In the genomic region with DNA sequence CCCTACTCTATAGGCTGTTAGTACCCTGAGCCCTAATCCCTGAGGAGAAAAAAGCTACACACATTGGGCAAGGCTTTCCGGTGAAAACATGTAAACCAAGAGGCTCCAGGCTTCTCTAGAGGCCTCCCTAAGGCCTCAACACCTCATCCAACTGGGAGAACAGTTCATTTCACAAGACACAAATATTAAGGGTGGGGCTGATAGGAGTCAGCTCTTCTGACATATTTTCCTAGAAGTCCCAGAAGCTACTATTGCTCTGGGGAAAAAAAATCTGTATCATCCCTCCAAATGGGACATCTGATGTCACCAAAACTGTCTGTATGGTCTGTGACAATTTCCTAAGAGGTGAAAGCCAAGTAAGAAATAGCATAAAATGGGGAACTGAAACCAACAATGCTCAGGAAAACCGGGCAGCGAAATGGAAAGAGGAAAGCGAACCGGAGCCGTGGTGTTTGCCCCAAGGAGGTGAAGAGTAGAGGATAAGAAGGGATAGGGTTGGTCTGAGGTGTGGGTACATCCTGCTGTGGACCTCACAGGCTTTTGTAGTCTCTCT, we compare ENCODE assay signal across 22 mouse cellular contexts. TPM values are rescaled to one million over a fixed set of nuclear protein-coding genes. Genes with fewer than 3 reads are reported as not detected.
"Had no signal": no experiment of that assay in that cellular context is flagged by ENCODE, and none has a peak within 500 bp of the region (broad histone marks: within the 10 kb centered on the region; RNA-seq: fewer than 3 reads in every experiment).

No protein-coding gene starts in this region.

- DNase-seq: kidney, adult 11 months; kidney, postnatal 10 days; kidney, postnatal 4 days; liver; liver, embryonic 13.5 days; liver, postnatal 0 days; lung, postnatal 10 days; right cerebral cortex, adult 18-20 months; right cerebral cortex, postnatal 25 days; thymus, adult 18-20 months; thymus, postnatal 14 days had no signal

- H3K4me1 ChIP-seq: limb, embryonic 12.5 days; liver, embryonic 13.5 days; midbrain, embryonic 12.5 days had no signal

- H3K9ac ChIP-seq: limb, embryonic 12.5 days; liver, embryonic 13.5 days; liver, postnatal 0 days; midbrain, embryonic 12.5 days had no signal

- H3K4me2 ChIP-seq: limb, embryonic 12.5 days; liver, embryonic 13.5 days; midbrain, embryonic 12.5 days had no signal

- H3K4me3 ChIP-seq: layer of hippocampus, adult 2 months; limb, embryonic 12.5 days; liver, embryonic 13.5 days; midbrain, embryonic 12.5 days had no signal

- H3K9me3 ChIP-seq: limb, embryonic 12.5 days; liver, embryonic 13.5 days; midbrain, embryonic 12.5 days had no signal

- H3K27ac ChIP-seq: layer of hippocampus, adult 2 months; limb, embryonic 12.5 days; liver, embryonic 13.5 days; midbrain, embryonic 12.5 days had no signal

- H3K27me3 ChIP-seq: limb, embryonic 12.5 days; liver, embryonic 13.5 days; midbrain, embryonic 12.5 days had no signal

- H3K36me3 ChIP-seq: limb, embryonic 12.5 days; liver, embryonic 13.5 days; midbrain, embryonic 12.5 days had no signal

- ATAC-seq: liver, postnatal 0 days; midbrain, embryonic 16.5 days had no signal

RNA-seq across cellular contexts. Expression of a gene that starts 12.8 kb away (rescaled TPM):
- total RNA-seq: layer of hippocampus, adult 2 months; layer of hippocampus, postnatal 10 days; left cerebral cortex, postnatal 36 days; megakaryocyte-erythroid progenitor cell, adult 5-6 weeks had no signal

RNA-seq across cellular contexts. Expression of a gene that starts 15.8 kb away (rescaled TPM):
- total RNA-seq: layer of hippocampus, adult 2 months; layer of hippocampus, postnatal 10 days; left cerebral cortex, postnatal 36 days; megakaryocyte-erythroid progenitor cell, adult 5-6 weeks had no signal
- polyA plus RNA-seq: kidney, embryonic 14.5 days; limb, embryonic 12.5 days; liver, embryonic 13.5 days; liver, postnatal 0 days; midbrain, embryonic 12.5 days; midbrain, embryonic 16.5 days; neural tube, embryonic 14.5 days; small intestine, adult 2 months; stomach, embryonic 16.5 days had no signal

RNA-seq across cellular contexts. Expression of a gene that starts 22.9 kb away (rescaled TPM):
- total RNA-seq: layer of hippocampus, adult 2 months; megakaryocyte-erythroid progenitor cell, adult 5-6 weeks had no signal
- polyA plus RNA-seq: limb, embryonic 12.5 days had no signal

RNA-seq across cellular contexts. Expression of a gene that starts 35.0 kb away (rescaled TPM):
- total RNA-seq: megakaryocyte-erythroid progenitor cell, adult 5-6 weeks had no signal
- polyA plus RNA-seq: limb, embryonic 12.5 days; liver, postnatal 0 days; midbrain, embryonic 12.5 days; neural tube, embryonic 14.5 days had no signal

RNA-seq across cellular contexts. Expression of a gene that starts 54.3 kb away (rescaled TPM):
- total RNA-seq: megakaryocyte-erythroid progenitor cell, adult 5-6 weeks had no signal
- polyA plus RNA-seq: liver, embryonic 13.5 days; liver, postnatal 0 days had no signal
